Mouse (Mus musculus): Measurements from ENCODE around the gene Trp53i11. TPM values are rescaled to one million over a fixed set of nuclear protein-coding genes. Genes with fewer than 3 reads are reported as not detected.
A peak's percentile ranks its signal among the peaks of the same experiment; 100 is the strongest.

Trp53i11 gene
- polyA plus RNA-seq, 1 experiment from 2014 or later: 165 TPM

DNA sequence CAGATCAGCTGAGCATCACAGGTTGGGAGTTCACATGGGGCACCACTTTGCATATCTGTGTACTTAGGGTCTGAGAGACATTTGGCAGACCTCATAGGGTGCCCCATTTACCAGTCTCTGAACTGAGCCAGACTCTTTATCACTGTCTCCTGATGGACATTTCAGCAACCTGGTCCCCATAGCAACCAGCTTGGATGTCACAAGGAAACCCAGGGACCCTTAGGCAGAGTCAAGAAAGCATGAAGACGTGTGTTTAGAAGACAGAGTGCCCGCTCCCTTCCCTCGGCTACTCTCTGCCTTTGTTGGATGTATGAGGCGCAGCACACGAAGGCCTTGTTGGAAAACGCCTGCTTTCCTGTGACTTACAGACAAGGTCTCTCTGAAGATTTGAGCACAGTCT lies 21.1 kb upstream of the Trp53i11 start:
- Histone ChIP-seq H3K27me3 (ENCODE audit: control insufficient read depth, insufficient read depth, low read length) (no peaks in the 10 kb centered on the region), H3K9me3 (ENCODE audit: control insufficient read depth, low read length) (no peaks in the 10 kb centered on the region), H3K4me1 (ENCODE audit: control insufficient read depth, insufficient read depth, low read length) (0 out of 2 replicates have a peak, but pooled peaks cover 5% of the 10 kb centered on the region), H3K4me2 (ENCODE audit: low read length) (no peak overlapping the region), H3K36me3 (ENCODE audit: control insufficient read depth, insufficient read depth, low read length) (no peaks in the 10 kb centered on the region), H3K27ac (replicated peaks; ENCODE audit: low read depth, low read length) (0 out of 2 replicates have a peak overlapping the region, but pooled peaks have one; percentile 52), H3K4me3 (replicated peaks; ENCODE audit: low read depth, low read length) (no peak overlapping the region), H3K9ac (replicated peaks; ENCODE audit: low read length) (no peak overlapping the region)
- no peak for ATAC-seq (ENCODE audit: low FRiP score, low TSS enrichment)
- DNase-seq: peak; percentile 47
- 62% methylated on average over 6 of the region's 6 CpGs for WGBS

DNA sequence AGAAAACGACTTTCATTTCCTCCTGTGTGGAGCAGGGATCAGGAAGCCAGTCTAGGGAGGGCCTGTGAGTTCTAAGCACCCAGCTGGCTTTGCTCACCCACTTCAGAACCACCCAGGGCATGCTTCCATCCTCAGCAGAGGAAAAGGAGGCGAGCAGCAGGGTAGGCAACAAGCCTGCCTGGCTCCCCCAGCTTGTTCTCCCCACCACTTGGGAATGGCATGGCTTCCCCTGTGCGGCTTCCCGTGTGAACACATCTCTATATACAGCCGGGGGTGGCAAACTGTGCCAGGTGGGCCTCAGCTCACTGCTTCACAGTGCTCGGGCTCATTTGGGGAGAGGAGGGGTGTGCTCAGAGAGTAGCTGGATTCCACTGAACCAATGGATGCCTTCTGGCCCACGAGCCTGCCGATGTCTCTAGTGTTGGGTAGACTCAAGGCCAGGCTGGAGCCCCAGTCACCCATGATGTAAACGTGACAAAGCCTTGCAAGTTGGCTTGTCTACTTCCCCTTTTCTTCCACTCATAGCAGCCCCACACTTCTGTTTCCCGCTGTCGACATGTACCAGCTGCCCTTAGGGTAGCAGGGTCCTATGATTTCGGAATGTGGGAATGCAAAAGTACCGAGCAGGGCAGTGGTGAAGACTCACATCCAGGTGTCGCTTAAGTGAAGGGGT lies 20.5 kb upstream of the Trp53i11 start:
- 85% methylated on average over 14 of the region's 14 CpGs for WGBS
- Histone ChIP-seq H3K36me3 (ENCODE audit: control insufficient read depth, insufficient read depth, low read length) (no peaks in the 10 kb centered on the region), H3K27ac (replicated peaks; ENCODE audit: low read depth, low read length) (0 out of 2 replicates have a peak overlapping the region, but pooled peaks have one; percentile 52), H3K4me2 (ENCODE audit: low read length) (no peak overlapping the region), H3K9me3 (ENCODE audit: control insufficient read depth, low read length) (no peaks in the 10 kb centered on the region), H3K9ac (replicated peaks; ENCODE audit: low read length) (no peak overlapping the region), H3K4me3 (replicated peaks; ENCODE audit: low read depth, low read length) (no peak overlapping the region), H3K27me3 (ENCODE audit: control insufficient read depth, insufficient read depth, low read length) (no peaks in the 10 kb centered on the region), H3K4me1 (ENCODE audit: control insufficient read depth, insufficient read depth, low read length) (0 out of 2 replicates have a peak, but pooled peaks cover 5% of the 10 kb centered on the region)
- DNase-seq (no peak), ATAC-seq (ENCODE audit: low FRiP score, low TSS enrichment) (no peak)

DNA sequence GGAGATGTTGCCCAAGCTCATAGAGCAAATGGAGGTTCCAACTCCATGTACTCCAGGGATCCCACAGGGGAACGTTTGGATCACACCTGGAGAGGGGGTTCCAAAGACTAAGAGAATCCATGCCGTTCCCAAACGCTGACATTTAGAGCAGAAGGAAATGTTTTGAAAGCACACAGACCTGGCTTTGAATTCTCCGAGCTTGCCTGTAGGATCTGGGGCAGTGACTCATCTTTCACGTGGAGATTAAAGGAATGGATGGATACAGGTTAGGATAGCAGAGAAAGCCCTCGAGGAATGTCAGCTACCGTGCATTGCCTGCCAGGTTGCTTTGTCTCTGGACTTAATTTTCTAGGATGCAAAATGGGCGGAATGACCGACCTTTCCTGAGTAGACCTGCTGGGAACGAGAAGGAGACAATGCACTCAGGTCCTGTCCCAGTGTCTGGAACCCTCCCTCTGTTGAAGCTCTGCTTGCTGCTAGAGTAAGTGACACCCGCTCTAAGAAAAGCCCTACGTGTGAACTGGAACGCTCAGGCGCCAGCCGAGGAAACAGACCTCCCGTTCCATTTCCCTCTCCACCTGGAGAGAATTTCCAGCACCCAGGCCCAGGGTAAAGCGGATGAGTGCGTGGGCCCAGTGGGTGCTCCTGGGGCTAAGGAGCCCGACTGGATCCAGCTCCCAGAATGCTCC lies 17.0 kb upstream of the Trp53i11 start:
- Histone ChIP-seq H3K4me1 (ENCODE audit: control insufficient read depth, insufficient read depth, low read length) (peaks cover 17% of the 10 kb centered on the region), H3K36me3 (ENCODE audit: control insufficient read depth, insufficient read depth, low read length) (no peaks in the 10 kb centered on the region), H3K4me2 (ENCODE audit: low read length) (no peak overlapping the region), H3K27ac (replicated peaks; ENCODE audit: low read depth, low read length) (no peak overlapping the region), H3K9me3 (ENCODE audit: control insufficient read depth, low read length) (no peaks in the 10 kb centered on the region), H3K9ac (replicated peaks; ENCODE audit: low read length) (no peak overlapping the region), H3K4me3 (replicated peaks; ENCODE audit: low read depth, low read length) (no peak overlapping the region), H3K27me3 (ENCODE audit: control insufficient read depth, insufficient read depth, low read length) (no peaks in the 10 kb centered on the region)
- ATAC-seq (ENCODE audit: low FRiP score, low TSS enrichment) (no peak), DNase-seq (no peak)
- WGBS: 76% methylated on average over 19 of the region's 19 CpGs

DNA sequence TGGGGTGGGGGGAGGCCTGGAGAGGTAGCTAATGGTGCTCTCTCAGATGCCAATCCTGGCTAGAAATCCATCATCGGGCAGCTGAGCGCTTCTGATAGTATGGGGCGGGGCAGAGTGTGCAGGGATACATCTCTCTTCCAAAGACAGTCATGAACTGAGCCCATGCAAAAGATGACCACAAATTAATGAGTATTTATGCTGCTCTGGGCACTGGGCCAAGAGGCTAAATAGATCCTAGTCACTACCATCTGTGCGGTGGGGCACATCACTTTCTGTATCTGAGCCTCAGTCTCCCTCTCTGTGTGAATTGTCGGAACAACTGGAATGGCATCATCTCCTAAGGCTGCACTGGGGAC lies 16.5 kb upstream of the Trp53i11 start:
- Histone ChIP-seq H3K9me3 (ENCODE audit: control insufficient read depth, low read length) (no peaks in the 10 kb centered on the region), H3K27ac (replicated peaks; ENCODE audit: low read depth, low read length) (no peak overlapping the region), H3K4me2 (ENCODE audit: low read length) (no peak overlapping the region), H3K4me3 (replicated peaks; ENCODE audit: low read depth, low read length) (no peak overlapping the region), H3K9ac (replicated peaks; ENCODE audit: low read length) (no peak overlapping the region), H3K4me1 (ENCODE audit: control insufficient read depth, insufficient read depth, low read length) (peaks cover 21% of the 10 kb centered on the region), H3K27me3 (ENCODE audit: control insufficient read depth, insufficient read depth, low read length) (no peaks in the 10 kb centered on the region), H3K36me3 (ENCODE audit: control insufficient read depth, insufficient read depth, low read length) (no peaks in the 10 kb centered on the region)
- ATAC-seq (ENCODE audit: low FRiP score, low TSS enrichment) (no peak; the same call in 1 of the 2 replicates), DNase-seq (peak; percentile 59)
- 59% methylated on average over 5 of the region's 5 CpGs for WGBS

DNA sequence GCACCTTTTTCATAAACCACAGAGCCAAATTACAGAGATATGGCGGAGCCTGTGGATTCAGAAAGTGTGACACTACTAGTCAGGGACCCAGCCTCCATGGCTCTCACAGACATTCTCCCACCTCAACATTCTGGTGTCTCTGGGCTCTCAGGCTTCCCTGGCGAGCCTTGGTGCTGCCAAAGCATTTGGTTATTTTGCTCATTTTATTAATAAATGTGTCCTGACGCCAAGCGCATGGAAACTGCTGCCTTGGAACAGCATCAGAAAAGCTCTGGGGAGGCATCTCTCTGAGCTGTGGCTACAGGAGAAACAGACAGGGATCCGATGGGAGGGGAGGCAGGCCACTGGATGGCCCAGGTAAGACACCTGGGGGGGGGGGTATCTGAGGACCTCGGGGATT lies 15.4 kb upstream of the Trp53i11 start:
- Histone ChIP-seq H3K36me3 (ENCODE audit: control insufficient read depth, insufficient read depth, low read length) (no peaks in the 10 kb centered on the region), H3K27ac (replicated peaks; ENCODE audit: low read depth, low read length) (no peak overlapping the region), H3K27me3 (ENCODE audit: control insufficient read depth, insufficient read depth, low read length) (no peaks in the 10 kb centered on the region), H3K4me3 (replicated peaks; ENCODE audit: low read depth, low read length) (no peak overlapping the region), H3K9ac (replicated peaks; ENCODE audit: low read length) (no peak overlapping the region), H3K4me1 (ENCODE audit: control insufficient read depth, insufficient read depth, low read length) (peaks cover 28% of the 10 kb centered on the region), H3K4me2 (ENCODE audit: low read length) (no peak overlapping the region), H3K9me3 (ENCODE audit: control insufficient read depth, low read length) (no peaks in the 10 kb centered on the region)
- ATAC-seq (ENCODE audit: low FRiP score, low TSS enrichment) (no peak), DNase-seq (no peak)
- 82% methylated on average over 6 of the region's 6 CpGs for WGBS

DNA sequence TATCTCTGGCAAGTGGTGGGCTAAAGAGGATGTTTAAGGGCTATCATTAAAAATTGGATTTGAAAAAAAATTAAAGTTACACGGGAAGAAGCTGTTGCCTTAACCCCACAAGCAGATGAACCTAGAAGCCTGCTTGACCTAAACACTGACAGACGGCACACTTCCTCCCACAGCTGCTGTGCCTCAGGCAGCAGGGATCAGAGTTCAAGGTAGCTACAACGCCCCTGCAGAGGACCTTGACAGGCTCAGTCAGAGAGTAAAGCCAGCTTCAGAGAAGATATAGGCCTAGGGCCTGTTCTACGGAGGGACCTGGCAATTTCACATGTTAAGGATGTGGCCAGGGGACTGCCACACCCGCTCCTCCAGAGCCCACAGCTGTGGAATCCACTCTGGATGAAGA lies 14.9 kb upstream of the Trp53i11 start:
- Histone ChIP-seq H3K9ac (replicated peaks; ENCODE audit: low read length) (no peak overlapping the region), H3K4me3 (replicated peaks; ENCODE audit: low read depth, low read length) (no peak overlapping the region), H3K9me3 (ENCODE audit: control insufficient read depth, low read length) (no peaks in the 10 kb centered on the region), H3K4me1 (ENCODE audit: control insufficient read depth, insufficient read depth, low read length) (peaks cover 33% of the 10 kb centered on the region), H3K27me3 (ENCODE audit: control insufficient read depth, insufficient read depth, low read length) (no peaks in the 10 kb centered on the region), H3K36me3 (ENCODE audit: control insufficient read depth, insufficient read depth, low read length) (no peaks in the 10 kb centered on the region), H3K4me2 (ENCODE audit: low read length) (no peak overlapping the region), H3K27ac (replicated peaks; ENCODE audit: low read depth, low read length) (no peak overlapping the region)
- ATAC-seq (ENCODE audit: low FRiP score, low TSS enrichment) (no peak), DNase-seq (no peak)
- WGBS: 56% methylated on average over 5 of the region's 5 CpGs

DNA sequence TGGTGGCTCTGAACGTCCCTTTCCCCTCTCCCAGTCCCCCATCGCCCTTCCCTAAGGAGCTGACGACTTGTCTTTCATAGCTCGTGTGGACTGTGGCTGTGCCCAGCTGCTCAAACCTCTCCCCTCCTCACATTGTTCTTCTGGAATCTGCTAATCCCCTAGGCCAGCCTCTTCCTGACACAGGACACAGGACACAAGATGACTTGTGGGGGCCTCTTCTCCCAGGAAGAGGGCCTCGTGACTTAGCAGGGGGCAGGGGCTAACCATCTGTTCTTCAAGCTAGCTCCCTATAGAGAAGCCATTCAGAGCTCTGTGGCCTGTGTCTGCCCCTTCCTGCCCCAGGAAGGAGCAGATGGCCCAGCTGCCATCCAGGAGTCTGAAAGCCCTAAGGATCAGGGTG lies 13.2 kb upstream of the Trp53i11 start:
- no peaks in the 10 kb centered on the region for H3K36me3 ChIP-seq (ENCODE audit: control insufficient read depth, insufficient read depth, low read length)
- 0 out of 2 replicates have a peak overlapping the region, but pooled peaks have one; percentile 9 for H3K27ac ChIP-seq (replicated peaks; ENCODE audit: low read depth, low read length)
- no peaks in the 10 kb centered on the region for H3K27me3 ChIP-seq (ENCODE audit: control insufficient read depth, insufficient read depth, low read length)
- no peak overlapping the region for H3K4me3 ChIP-seq (replicated peaks; ENCODE audit: low read depth, low read length)
- no peak overlapping the region for H3K4me2 ChIP-seq (ENCODE audit: low read length)
- under 1% methylated on average over 5 of the region's 5 CpGs for WGBS
- ATAC-seq (ENCODE audit: low FRiP score, low TSS enrichment): peak; percentile 18; the same call in 1 of the 2 replicates
- H3K9ac ChIP-seq (replicated peaks; ENCODE audit: low read length): no peak overlapping the region
- peaks cover 40% of the 10 kb centered on the region for H3K4me1 ChIP-seq (ENCODE audit: control insufficient read depth, insufficient read depth, low read length)
- H3K9me3 ChIP-seq (ENCODE audit: control insufficient read depth, low read length): no peaks in the 10 kb centered on the region
- DNase-seq: peak; percentile 47

DNA sequence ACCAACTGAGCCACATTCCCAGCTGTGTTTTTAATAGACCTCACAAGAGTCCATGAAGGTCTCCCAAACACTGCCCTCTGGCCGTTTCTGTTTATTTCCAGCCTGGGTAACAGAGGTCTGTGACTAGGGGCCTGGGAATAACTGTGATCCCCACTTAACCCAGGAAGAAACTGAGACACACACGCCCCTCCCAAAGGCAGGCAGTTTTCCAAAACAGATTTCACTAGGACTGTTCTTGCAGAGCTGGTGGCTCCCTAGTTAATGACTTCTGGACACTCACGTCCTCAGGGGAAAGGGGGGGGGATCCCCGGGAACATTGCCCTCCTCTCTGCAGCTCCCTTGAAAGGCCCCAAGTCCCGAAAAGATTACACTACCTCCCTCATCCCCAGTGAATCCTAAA lies 12.1 kb upstream of the Trp53i11 start:
- Histone ChIP-seq H3K27me3 (ENCODE audit: control insufficient read depth, insufficient read depth, low read length) (no peaks in the 10 kb centered on the region), H3K9me3 (ENCODE audit: control insufficient read depth, low read length) (no peaks in the 10 kb centered on the region), H3K9ac (replicated peaks; ENCODE audit: low read length) (no peak overlapping the region), H3K4me2 (ENCODE audit: low read length) (no peak overlapping the region), H3K27ac (replicated peaks; ENCODE audit: low read depth, low read length) (peak overlapping the region; percentile 83; the same call in 1 of the 2 replicates), H3K4me3 (replicated peaks; ENCODE audit: low read depth, low read length) (no peak overlapping the region), H3K36me3 (ENCODE audit: control insufficient read depth, insufficient read depth, low read length) (no peaks in the 10 kb centered on the region), H3K4me1 (ENCODE audit: control insufficient read depth, insufficient read depth, low read length) (peaks cover 51% of the 10 kb centered on the region)
- WGBS: 25% methylated on average over 5 of the region's 5 CpGs
- ATAC-seq (ENCODE audit: low FRiP score, low TSS enrichment): no peak
- DNase-seq: no peak

DNA sequence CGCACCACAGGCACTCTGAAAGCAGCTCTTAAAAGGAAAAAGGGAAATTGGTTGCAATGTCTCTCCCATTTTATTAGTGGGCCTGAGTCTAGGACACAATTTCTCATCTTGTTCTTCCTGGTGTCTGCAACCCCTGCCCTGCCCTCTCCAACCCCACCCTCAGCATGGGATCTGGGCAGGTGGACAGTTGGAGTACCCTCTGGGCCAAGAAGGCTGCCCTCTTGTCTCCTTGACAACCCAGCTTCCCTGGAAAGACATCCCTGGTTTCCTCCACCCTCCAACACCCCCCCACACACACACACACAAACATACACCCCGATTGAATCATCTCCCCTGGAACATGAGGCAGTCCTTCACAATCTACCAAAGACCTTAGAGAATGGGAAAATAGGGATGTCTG lies 11.6 kb upstream of the Trp53i11 start:
- no peak overlapping the region for H3K4me3 ChIP-seq (replicated peaks; ENCODE audit: low read depth, low read length)
- no peak for ATAC-seq (ENCODE audit: low FRiP score, low TSS enrichment)

More for the DNA sequence above, 11.6 kb upstream of the Trp53i11 start:
- Histone ChIP-seq H3K4me1 (ENCODE audit: control insufficient read depth, insufficient read depth, low read length) (peaks cover 54% of the 10 kb centered on the region), H3K9me3 (ENCODE audit: control insufficient read depth, low read length) (no peaks in the 10 kb centered on the region), H3K27ac (replicated peaks; ENCODE audit: low read depth, low read length) (peak overlapping the region; percentile 83), H3K27me3 (ENCODE audit: control insufficient read depth, insufficient read depth, low read length) (no peaks in the 10 kb centered on the region), H3K9ac (replicated peaks; ENCODE audit: low read length) (no peak overlapping the region), H3K4me2 (ENCODE audit: low read length) (no peak overlapping the region), H3K36me3 (ENCODE audit: control insufficient read depth, insufficient read depth, low read length) (no peaks in the 10 kb centered on the region)
- DNase-seq: no peak
- 59% methylated on average over 2 of the region's 2 CpGs for WGBS

All from midbrain, embryonic 14.5 days (tissue).